Mouse (Mus musculus) liver, embryonic 11.5 days (tissue): ENCODE data around the gene Hes6. TPM values are rescaled to one million over a fixed set of nuclear protein-coding genes. Genes with fewer than 3 reads are reported as not detected.

ENCODE experiments used
- ATAC-seq: fragments of 200-750 bp; cut with Nextera tagmentation; replicated peaks from 2 replicates; pipeline ENCODE4 v1.8.0; 2017; ENCODE audit warnings: moderate number of reproducible peaks, mild to moderate bottlenecking, moderate TSS enrichment, moderate library complexity; ENCODE audit not compliant: low FRiP score
- DNase-seq: peaks from one replicate; pipeline ENCODE4 v3.0.0-alpha.2; 2017; ENCODE audit warnings: low spot score
- H3K27ac ChIP-seq: fragments of 300-500 bp; sonication (generic); 2 replicates; pipeline ENCODE4 v1.5.1; 2014; ENCODE audit warnings: mild to moderate bottlenecking, low read depth, low read length, control low read depth
- H3K27me3 ChIP-seq: fragments of 300-500 bp; sonication (generic); replicated peaks from 2 replicates; pipeline ENCODE4 v1.6.1; 2014; ENCODE audit warnings: low read length, mixed read lengths; ENCODE audit not compliant: control insufficient read depth, insufficient read depth
- H3K36me3 ChIP-seq: fragments of 300-500 bp; sonication (generic); 2 replicates; pipeline ENCODE4 v1.6.1; 2014; ENCODE audit warnings: mild to moderate bottlenecking, low read length, moderate library complexity, mixed read lengths; ENCODE audit not compliant: control insufficient read depth, insufficient read depth
- H3K4me1 ChIP-seq: fragments of 300-500 bp; sonication (generic); replicated peaks from 2 replicates; pipeline ENCODE4 v1.6.1; 2014; ENCODE audit warnings: low read length, mixed read lengths; ENCODE audit not compliant: control insufficient read depth, insufficient read depth
- H3K4me2 ChIP-seq: fragments of 300-500 bp; sonication (generic); 2 replicates; pipeline ENCODE4 v1.6.1; 2014; ENCODE audit warnings: mild to moderate bottlenecking, control low read depth, moderate library complexity
- H3K4me3 ChIP-seq: fragments of 300-500 bp; sonication (generic); 2 replicates; pipeline ENCODE4 v1.5.1; 2014; ENCODE audit warnings: low read depth, low read length, control low read depth
- H3K9ac ChIP-seq: fragments of 300-500 bp; sonication (generic); 2 replicates; pipeline ENCODE4 v1.6.1; 2014; ENCODE audit warnings: low read depth, low read length, control low read depth
- H3K9me3 ChIP-seq: fragments of 300-500 bp; sonication (generic); 2 replicates; pipeline ENCODE4 v1.6.1; 2016; ENCODE audit warnings: low read length, inconsistent platforms, mixed read lengths; ENCODE audit not compliant: control insufficient read depth
- WGBS: fragments of 180-500 bp; shearing (Covaris S2); extraction: QIAGEN DNeasy Blood & Tissue Kit; methylation state at CpG from one replicate; pipeline ENCODE4 v1.1.7; 2014; 5-methylcytosine and 5-hydroxymethylcytosine counted together
- polyA plus RNA-seq: library from polyadenylated mRNA; unstranded; fragments of >200 nt; fragmentation: Nextera tagmentation; extraction: Ambion mirVana; gene quantifications from 2 replicates; pipeline ENCODE4 v1.2.1, GENCODE M21; 2014

Hes6 gene
- polyA plus RNA-seq, 1 experiment from 2014 or later, result 51.8 TPM

- DNase-seq (no peak), ATAC-seq (0 out of 2 replicates have a peak, but pooled peaks have one; percentile 25)
- Histone ChIP-seq H3K9me3 (0 out of 2 replicates have a peak, but pooled peaks cover 2% of the 10 kb centered on the region), H3K4me1 (no peaks in the 10 kb centered on the region), H3K4me3 (no peak overlapping the region), H3K36me3 (peaks cover 14% of the 10 kb centered on the region; the same call in 1 of the 2 replicates), H3K27ac (no peak overlapping the region; the same call in 1 of the 2 replicates), H3K9ac (no peak overlapping the region), H3K27me3 (no peaks in the 10 kb centered on the region), H3K4me2 (no peak overlapping the region)
- WGBS, result 75% methylated on average over 8 of the region's 8 CpGs
These were observed 32.2 kb upstream of the Hes6 start for GRCm38 (mm10) chr1:91446060-91446459.

GRCm38 (mm10) chr1:91444841-91445830, 31.3 kb upstream of the Hes6 start:
- Histone ChIP-seq H3K4me2 (no peak overlapping the region), H3K9me3 (0 out of 2 replicates have a peak, but pooled peaks cover 2% of the 10 kb centered on the region), H3K4me3 (no peak overlapping the region), H3K27ac (no peak overlapping the region; the same call in 1 of the 2 replicates), H3K27me3 (no peaks in the 10 kb centered on the region), H3K9ac (no peak overlapping the region), H3K36me3 (peaks cover 15% of the 10 kb centered on the region; the same call in 1 of the 2 replicates), H3K4me1 (no peaks in the 10 kb centered on the region)
- DNase-seq (no peak), ATAC-seq (no peak)
- WGBS, result 85% methylated on average over 17 of the region's 17 CpGs

GRCm38 (mm10) chr1:91442350-91442990, 28.6 kb upstream of the Hes6 start:
- Histone ChIP-seq H3K4me2 (no peak overlapping the region), H3K36me3 (peaks cover 12% of the 10 kb centered on the region; the same call in 1 of the 2 replicates), H3K9me3 (no peaks in the 10 kb centered on the region), H3K27ac (no peak overlapping the region), H3K4me1 (no peaks in the 10 kb centered on the region), H3K27me3 (no peaks in the 10 kb centered on the region), H3K4me3 (no peak overlapping the region), H3K9ac (no peak overlapping the region)
- DNase-seq, result no peak
- no peak for ATAC-seq
- WGBS, result 86% methylated on average over 6 of the region's 7 CpGs

- 94% methylated on average over 3 of the region's 3 CpGs for WGBS
These were observed 28.0 kb upstream of the Hes6 start for GRCm38 (mm10) chr1:91441855-91442254.

DNA sequence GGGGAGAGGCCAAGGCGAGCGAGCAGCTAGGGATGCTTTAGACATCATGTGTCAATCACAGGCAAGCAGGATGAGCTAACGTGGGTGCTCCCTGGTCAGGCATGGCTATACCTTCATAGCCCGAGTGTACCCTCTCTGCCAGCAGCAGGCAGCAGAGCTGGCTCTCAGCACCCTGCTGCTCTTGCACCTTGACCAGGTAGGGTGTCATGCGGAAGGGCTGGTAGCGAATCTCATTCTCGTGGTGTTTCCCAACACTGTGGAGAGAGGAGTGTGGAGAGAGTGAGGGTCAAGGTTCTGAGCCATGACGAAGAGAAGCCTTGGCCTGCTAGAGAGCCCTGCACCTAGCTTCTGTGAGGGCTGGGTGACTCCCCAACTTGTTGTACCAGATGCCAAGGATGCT, 25.9 kb upstream of the Hes6 start:
- 84% methylated on average over 8 of the region's 8 CpGs for WGBS
- Histone ChIP-seq H3K27me3 (no peaks in the 10 kb centered on the region), H3K36me3 (peaks cover 10% of the 10 kb centered on the region), H3K27ac (no peak overlapping the region), H3K9ac (no peak overlapping the region), H3K4me1 (no peaks in the 10 kb centered on the region), H3K9me3 (no peaks in the 10 kb centered on the region), H3K4me3 (no peak overlapping the region), H3K4me2 (no peak overlapping the region)
- ATAC-seq (no peak), DNase-seq (no peak)

More at GRCm38 (mm10) chr1:91441855-91442254, 28.0 kb upstream of the Hes6 start:
- H3K9me3 ChIP-seq, result no peaks in the 10 kb centered on the region
- no peak for ATAC-seq
- H3K27ac ChIP-seq, result no peak overlapping the region
- H3K27me3 ChIP-seq, result no peaks in the 10 kb centered on the region
- no peak overlapping the region for H3K4me2 ChIP-seq
- no peak overlapping the region for H3K4me3 ChIP-seq
- no peak for DNase-seq
- no peak overlapping the region for H3K9ac ChIP-seq
- peaks cover 8% of the 10 kb centered on the region; the same call in 1 of the 2 replicates for H3K36me3 ChIP-seq
- H3K4me1 ChIP-seq, result no peaks in the 10 kb centered on the region

GRCm38 (mm10) chr1:91437573-91437972, 23.7 kb upstream of the Hes6 start:
- no peaks in the 10 kb centered on the region for H3K9me3 ChIP-seq
- no peak for DNase-seq
- 87% methylated on average over 7 of the region's 7 CpGs for WGBS

GRCm38 (mm10) chr1:91437083-91437400, 23.2 kb upstream of the Hes6 start:
- no peaks in the 10 kb centered on the region for H3K9me3 ChIP-seq
- no peaks in the 10 kb centered on the region for H3K4me1 ChIP-seq
- WGBS, result 88% methylated on average over 3 of the region's 3 CpGs
- no peaks in the 10 kb centered on the region for H3K27me3 ChIP-seq
- no peak overlapping the region for H3K9ac ChIP-seq
- no peak overlapping the region for H3K27ac ChIP-seq
- DNase-seq (no peak), ATAC-seq (no peak)
- no peak overlapping the region for H3K4me2 ChIP-seq
- peaks cover 5% of the 10 kb centered on the region; the same call in 1 of the 2 replicates for H3K36me3 ChIP-seq
- H3K4me3 ChIP-seq, result no peak overlapping the region

More at GRCm38 (mm10) chr1:91437573-91437972, 23.7 kb upstream of the Hes6 start:
- no peak overlapping the region for H3K27ac ChIP-seq
- no peak overlapping the region for H3K4me3 ChIP-seq
- peaks cover 5% of the 10 kb centered on the region for H3K36me3 ChIP-seq
- ATAC-seq, result no peak
- H3K4me1 ChIP-seq, result no peaks in the 10 kb centered on the region
- no peaks in the 10 kb centered on the region for H3K27me3 ChIP-seq
- H3K9ac ChIP-seq, result no peak overlapping the region
- H3K4me2 ChIP-seq, result no peak overlapping the region

- H3K4me3 ChIP-seq, result no peak overlapping the region
- H3K9ac ChIP-seq, result no peak overlapping the region
- peaks cover 5% of the 10 kb centered on the region; the same call in 1 of the 2 replicates for H3K36me3 ChIP-seq
- H3K27me3 ChIP-seq, result no peaks in the 10 kb centered on the region
- H3K27ac ChIP-seq, result no peak overlapping the region
- H3K9me3 ChIP-seq, result no peaks in the 10 kb centered on the region
- 76% methylated on average over 6 of the region's 6 CpGs for WGBS
- DNase-seq (no peak), ATAC-seq (no peak)
- no peak overlapping the region for H3K4me2 ChIP-seq
- H3K4me1 ChIP-seq, result no peaks in the 10 kb centered on the region
These were observed 22.7 kb upstream of the Hes6 start for GRCm38 (mm10) chr1:91436380-91437082.
